Mouse (Mus musculus): ENCODE results near the gene Akr7a5. TPM values are rescaled to one million over a fixed set of nuclear protein-coding genes. Genes with fewer than 3 reads are reported as not detected.

The Akr7a5 gene
- polyA plus RNA-seq, 1 experiment from 2014 or later: 74.1 TPM

DNA sequence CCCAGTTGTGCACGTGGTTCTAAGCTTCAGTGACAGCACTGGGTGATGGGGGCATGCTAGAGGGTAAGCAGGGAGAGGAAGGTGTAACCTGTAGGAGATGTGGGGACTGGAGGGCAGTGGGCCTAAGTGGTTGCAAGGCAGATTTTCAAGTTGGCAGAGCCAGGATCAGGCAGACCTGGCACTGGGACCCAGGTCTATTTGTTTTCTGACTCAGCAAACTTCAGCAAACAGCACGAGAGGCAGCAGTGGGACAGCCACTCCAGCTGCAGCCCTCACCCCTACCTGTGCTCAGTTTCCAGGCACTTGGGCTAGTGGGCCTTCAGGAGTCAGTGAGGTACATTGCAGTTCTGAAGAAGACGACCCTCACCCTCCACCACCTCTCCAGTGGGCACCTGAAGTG, 46.7 kb downstream of the Akr7a5 start:
- 78% methylated on average over 3 of the region's 3 CpGs for WGBS (ENCODE audit: insufficient replicate concordance)
- H3K9ac ChIP-seq (ENCODE audit: low read depth, low read length): no peak overlapping the region
- H3K27me3 ChIP-seq (ENCODE audit: control insufficient read depth, insufficient read depth, low read depth, low read length): no peaks in the 10 kb centered on the region
- peaks cover 40% of the 10 kb centered on the region for H3K4me1 ChIP-seq (ENCODE audit: control insufficient read depth, low read depth, low read length)
- H3K9me3 ChIP-seq (replicated peaks; ENCODE audit: control insufficient read depth, low read length): no peaks in the 10 kb centered on the region
- peaks cover 36% of the 10 kb centered on the region for H3K36me3 ChIP-seq (ENCODE audit: control insufficient read depth, insufficient read depth)
- H3K27ac ChIP-seq (ENCODE audit: low read length): no peak overlapping the region
- H3K4me3 ChIP-seq (ENCODE audit: low read depth, low read length): no peak overlapping the region
- no peak overlapping the region for H3K4me2 ChIP-seq (ENCODE audit: low read depth, low read length)
- no peak for ATAC-seq (ENCODE audit: low read depth)

- Histone ChIP-seq H3K27ac (ENCODE audit: low read length) (peak overlapping the region; percentile 90), H3K4me2 (ENCODE audit: low read depth, low read length) (peak overlapping the region; percentile 56), H3K36me3 (ENCODE audit: control insufficient read depth, insufficient read depth) (peaks cover 55% of the 10 kb centered on the region), H3K4me1 (ENCODE audit: control insufficient read depth, low read depth, low read length) (peaks cover 27% of the 10 kb centered on the region), H3K9me3 (replicated peaks; ENCODE audit: control insufficient read depth, low read length) (no peaks in the 10 kb centered on the region), H3K4me3 (ENCODE audit: low read depth, low read length) (peak overlapping the region; percentile 24), H3K9ac (ENCODE audit: low read depth, low read length) (peak overlapping the region; percentile 47), H3K27me3 (ENCODE audit: control insufficient read depth, insufficient read depth, low read depth, low read length) (no peaks in the 10 kb centered on the region)
- peak; percentile 90 for ATAC-seq (ENCODE audit: low read depth)
- WGBS (ENCODE audit: insufficient replicate concordance): 36% methylated on average over 11 of the region's 11 CpGs
These were observed 50.4 kb downstream of the Akr7a5 start for GRCm38 (mm10) chr4:139360761-139361548.

DNA sequence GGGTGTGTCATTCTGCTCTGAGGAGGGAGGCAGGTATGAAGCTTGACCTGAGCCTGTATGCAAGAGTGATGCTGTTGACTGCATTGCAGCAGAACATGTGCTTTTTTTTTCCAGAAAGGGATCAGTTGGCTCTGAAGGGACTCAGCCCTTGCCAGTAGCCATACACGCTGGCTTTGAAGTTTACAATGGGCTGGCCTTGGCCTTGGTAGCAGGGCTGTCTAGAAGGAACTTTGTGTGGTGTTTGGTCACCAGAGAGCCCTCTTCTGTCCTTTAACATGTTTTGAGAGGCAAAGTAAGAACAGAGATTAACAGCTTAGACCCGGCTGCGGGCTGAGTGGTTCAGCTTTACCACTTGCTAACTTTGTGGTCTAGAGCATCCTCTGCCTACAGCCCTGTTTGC, 56.8 kb downstream of the Akr7a5 start:
- ATAC-seq (ENCODE audit: low read depth): no peak
- no peaks in the 10 kb centered on the region for H3K9me3 ChIP-seq (replicated peaks; ENCODE audit: control insufficient read depth, low read length)
- no peaks in the 10 kb centered on the region for H3K27me3 ChIP-seq (ENCODE audit: control insufficient read depth, insufficient read depth, low read depth, low read length)
- no peak overlapping the region for H3K4me2 ChIP-seq (ENCODE audit: low read depth, low read length)
- WGBS (ENCODE audit: insufficient replicate concordance): 82% methylated on average over 3 of the region's 3 CpGs
- no peak overlapping the region for H3K4me3 ChIP-seq (ENCODE audit: low read depth, low read length)
- H3K4me1 ChIP-seq (ENCODE audit: control insufficient read depth, low read depth, low read length): no peaks in the 10 kb centered on the region
- no peak overlapping the region for H3K9ac ChIP-seq (ENCODE audit: low read depth, low read length)
- no peak overlapping the region for H3K27ac ChIP-seq (ENCODE audit: low read length)
- H3K36me3 ChIP-seq (ENCODE audit: control insufficient read depth, insufficient read depth): peaks cover 67% of the 10 kb centered on the region

Small RNA genes lying within 50 kb of the gene (microRNA-seq; reads per million reads assigned to microRNA genes)
- gene Gm24245 (7.9 reads per million, percentile 22 among the genes with 10 or more reads in this experiment), gene Gm25732 (2.0 reads per million)

Other genes starting within 250 kb of the Akr7a5 start
- not detected in 2 replicates for gene Htr6, start 235.2 kb upstream of the Akr7a5 start, polyA plus RNA-seq (2015; fragmentation: Nextera tagmentation; extraction: Ambion mirVana)
- gene Nbl1, start 217.8 kb upstream of the Akr7a5 start, polyA plus RNA-seq (2015; fragmentation: Nextera tagmentation; extraction: Ambion mirVana): 1.6 and 2.5 TPM in 2 replicates
- 252 and 304 TPM in 2 replicates for gene Minos1, start 179.6 kb upstream of the Akr7a5 start, polyA plus RNA-seq (2015; fragmentation: Nextera tagmentation; extraction: Ambion mirVana)
- 135 and 146 TPM in 2 replicates for gene Capzb, start 117.8 kb upstream of the Akr7a5 start, polyA plus RNA-seq (2015; fragmentation: Nextera tagmentation; extraction: Ambion mirVana)
- gene Pqlc2, start within 50 bp of the Akr7a5 start, polyA plus RNA-seq (2015; fragmentation: Nextera tagmentation; extraction: Ambion mirVana): 14.1 and 14.4 TPM in 2 replicates
- gene Mrto4, start 41.8 kb downstream of the Akr7a5 start, polyA plus RNA-seq (2015; fragmentation: Nextera tagmentation; extraction: Ambion mirVana): 62.5 and 65.7 TPM in 2 replicates
- 12.8 and 13.2 TPM in 2 replicates for gene Emc1, start 41.8 kb downstream of the Akr7a5 start, polyA plus RNA-seq (2015; fragmentation: Nextera tagmentation; extraction: Ambion mirVana)
- 35.0 and 42.9 TPM in 2 replicates for gene Ubr4, start 41.9 kb downstream of the Akr7a5 start, polyA plus RNA-seq (2015; fragmentation: Nextera tagmentation; extraction: Ambion mirVana)
- gene Iffo2, start 219.8 kb downstream of the Akr7a5 start, polyA plus RNA-seq (2015; fragmentation: Nextera tagmentation; extraction: Ambion mirVana): 0.44 and 0.66 TPM in 2 replicates